Mouse (Mus musculus): ENCODE results near the gene Oaz1.
A peak's percentile ranks its signal among the peaks of the same experiment; 100 is the strongest.

DNA sequence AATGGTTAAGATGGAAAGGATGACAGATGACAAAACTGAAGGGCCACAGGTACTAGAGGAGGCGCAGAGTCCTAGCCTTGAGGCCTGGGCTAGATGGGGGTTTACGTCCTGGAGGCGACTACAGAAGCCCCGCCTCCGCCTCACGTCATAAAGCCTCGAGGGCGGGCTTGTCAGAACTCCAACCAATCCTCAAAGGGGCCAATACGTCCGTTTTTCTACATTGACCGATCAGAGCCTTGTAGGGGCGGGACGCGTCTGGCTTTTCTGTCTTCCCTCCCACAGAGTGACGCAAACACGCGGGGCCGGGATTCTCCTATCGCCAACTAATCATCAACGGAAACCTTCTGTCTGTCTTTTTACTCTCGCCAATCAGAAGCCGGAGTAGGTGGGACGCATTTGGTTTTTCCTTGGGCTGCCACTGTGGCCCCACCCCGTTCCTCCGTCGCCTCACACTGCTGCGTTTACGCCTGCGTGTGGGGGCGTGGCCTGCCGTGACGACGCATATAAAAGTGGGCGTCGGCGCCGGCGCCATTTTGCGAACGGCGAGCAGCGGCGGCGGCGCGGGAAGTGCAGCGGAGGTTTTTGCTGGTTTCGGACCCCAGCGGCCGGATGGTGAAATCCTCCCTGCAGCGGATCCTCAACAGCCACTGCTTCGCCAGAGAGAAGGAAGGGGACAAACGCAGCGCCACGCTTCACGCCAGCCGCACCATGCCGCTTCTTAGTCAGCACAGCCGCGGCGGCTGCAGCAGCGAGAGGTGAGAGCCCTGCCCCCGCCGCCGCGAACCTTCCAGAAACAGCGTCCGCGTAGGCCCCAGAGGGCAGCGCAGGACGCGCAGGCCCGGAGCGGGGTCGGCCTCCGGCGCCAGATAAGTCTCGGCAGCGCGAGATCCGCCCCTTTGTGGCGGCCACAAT is at the start of gene Oaz1:
- TF ChIP-seq POLR2A (IDR thresholded peaks at IDR 0.05; ENCODE audit: borderline replicate concordance, control insufficient read depth, low read depth, low read length) (peak; percentile 81), CTCF (IDR thresholded peaks at IDR 0.05; ENCODE audit: control insufficient read depth, insufficient read depth, low read length) (no peak)
